Mouse (Mus musculus) urinary bladder, postnatal 10 days (tissue): Measurements from ENCODE around the gene Prox1.

Experiments used
- DNase-seq: peaks from one replicate; pipeline ENCODE4 v3.0.0; 2022; ENCODE audit warnings: low spot score

Gene Prox1

DNA sequence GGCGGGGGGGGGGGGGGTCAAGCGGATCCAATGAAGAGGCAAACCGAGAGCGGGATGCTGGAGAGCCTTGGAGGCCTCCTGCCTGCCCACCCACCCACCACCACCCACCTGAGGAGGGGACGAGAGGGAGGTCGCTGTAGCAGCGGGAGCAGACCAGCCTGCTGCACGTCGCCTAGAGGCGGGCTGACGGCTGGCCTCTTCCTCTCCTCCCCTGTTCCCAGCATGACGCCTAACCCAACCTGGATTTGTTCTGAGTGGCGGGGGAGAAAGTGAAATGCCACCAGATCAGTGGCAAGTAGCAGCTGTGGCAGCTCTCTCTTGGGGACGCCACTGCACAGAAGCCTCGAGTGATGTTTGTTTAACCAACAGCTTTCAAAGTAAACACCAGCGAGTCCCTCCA is 3.1 kb upstream of the Prox1 start:
- DNase-seq, result no peak

GRCm38 (mm10) chr1:190172979-190173461 is 2.5 kb upstream of the Prox1 start:
- no peak for DNase-seq

GRCm38 (mm10) chr1:190172311-190172978 is 1.9 kb upstream of the Prox1 start:
- no peak for DNase-seq

- no peak for DNase-seq
Measured at GRCm38 (mm10) chr1:190171750-190172149, 1.2 kb upstream of the Prox1 start.

- DNase-seq, result no peak
Measured at GRCm38 (mm10) chr1:190171341-190171740, 827 bp upstream of the Prox1 start.

DNA sequence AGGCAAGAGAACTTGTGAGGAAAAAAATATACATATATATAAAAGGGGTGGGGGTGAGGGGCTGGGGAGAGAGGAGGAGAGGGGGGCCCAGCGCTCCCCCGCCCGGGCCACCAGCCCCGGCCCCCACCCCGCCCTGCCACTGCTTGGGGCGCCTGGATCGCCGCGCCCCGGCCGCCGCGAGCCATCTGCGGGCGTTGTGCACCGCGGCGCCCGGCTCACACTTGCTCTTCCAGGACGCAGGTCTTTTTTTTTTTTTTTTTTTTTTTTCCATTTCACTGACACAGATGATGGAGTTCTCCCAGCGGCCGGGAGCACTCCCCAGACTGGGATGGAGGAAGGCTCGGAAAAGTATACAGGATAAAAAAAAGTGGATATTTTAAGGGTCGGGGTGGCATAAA is 304 bp upstream of the Prox1 start:
- DNase-seq, result no peak

DNA sequence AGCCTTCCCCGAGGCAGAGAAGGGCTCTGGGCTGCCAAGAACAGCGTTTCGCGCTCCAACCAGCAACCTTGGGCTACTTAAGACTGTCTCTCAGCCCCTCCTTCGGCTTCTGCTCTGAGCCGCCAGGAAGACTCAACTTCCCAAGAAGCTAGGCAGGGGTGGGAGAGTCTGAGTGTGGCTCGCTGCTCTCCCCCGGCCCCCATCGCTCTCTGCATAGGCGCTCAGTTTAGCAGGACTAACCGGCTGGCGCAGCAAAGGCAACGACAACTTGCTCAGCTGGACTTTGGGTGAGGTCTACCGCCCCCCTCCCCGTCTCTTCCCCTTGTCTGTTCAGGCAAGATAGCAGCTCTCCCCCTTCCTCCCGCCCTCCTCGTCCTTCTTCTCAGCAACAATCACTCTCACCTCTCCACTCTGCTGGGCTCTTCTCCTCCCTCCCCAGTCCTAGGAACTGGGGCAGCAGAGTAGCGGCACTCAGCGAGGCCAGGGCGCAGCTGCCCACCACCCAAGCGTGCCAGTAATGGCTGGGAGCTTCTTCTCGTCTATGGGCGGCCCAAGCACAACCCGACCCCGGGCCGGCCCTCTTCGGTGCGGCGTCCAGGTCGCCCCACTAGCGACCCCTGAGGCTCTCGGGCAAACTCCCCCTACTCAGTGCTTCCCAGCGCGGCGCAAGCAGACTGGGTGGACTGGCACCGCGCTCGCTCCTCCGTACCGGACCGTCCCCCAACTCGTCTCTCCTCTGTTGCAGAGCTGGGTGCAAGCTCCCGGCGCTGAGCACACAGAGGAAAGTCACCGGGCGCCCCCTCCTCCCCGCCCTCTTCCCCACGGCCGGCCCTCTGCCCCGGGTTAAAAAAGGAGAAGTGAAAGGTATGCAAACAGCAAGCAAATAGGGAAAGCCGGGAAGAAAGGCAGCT is 1.5 kb downstream of the Prox1 start:
- no peak for DNase-seq

GRCm38 (mm10) chr1:190168115-190168514 is 2.4 kb downstream of the Prox1 start:
- no peak for DNase-seq

DNA sequence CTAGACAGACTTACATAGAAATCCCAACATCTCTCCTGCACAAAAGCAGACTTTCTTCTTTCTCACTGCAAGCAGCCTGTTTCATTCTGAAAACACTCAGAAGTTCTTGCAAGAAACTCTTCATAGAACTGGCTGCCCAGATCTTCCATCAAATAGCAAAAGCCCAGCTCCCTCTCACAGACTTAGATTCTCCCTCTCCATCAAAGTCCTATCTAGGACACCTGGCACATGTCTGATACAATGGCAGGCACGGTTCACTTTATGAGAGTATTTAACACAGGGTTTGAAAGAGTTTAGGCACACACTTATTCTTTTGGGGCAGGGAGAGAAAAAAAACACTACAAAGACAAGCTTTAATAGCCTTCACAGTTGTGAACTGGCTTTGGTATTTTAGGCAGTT is 2.9 kb downstream of the Prox1 start:
- DNase-seq, result no peak

GRCm38 (mm10) chr1:190165511-190165910 is 5.0 kb downstream of the Prox1 start:
- DNase-seq, result no peak

DNA sequence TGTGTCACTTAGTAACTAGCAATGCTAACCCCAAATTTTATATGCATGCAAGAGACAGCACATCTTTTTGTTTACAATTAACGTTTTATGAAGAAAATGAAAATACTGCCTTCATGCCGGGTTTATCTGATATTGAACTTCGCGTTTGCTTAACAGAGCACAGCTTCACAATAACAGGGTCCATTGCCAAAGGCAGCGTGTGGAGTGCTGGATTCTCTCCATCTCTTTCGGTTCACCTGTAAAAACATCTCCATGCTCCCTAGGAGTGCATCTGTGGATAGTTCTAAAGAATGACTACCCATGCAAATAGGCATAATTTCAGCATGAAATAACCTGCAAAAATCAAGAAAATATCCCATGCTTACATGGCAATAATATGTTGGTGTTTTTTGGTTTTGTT is 7.0 kb downstream of the Prox1 start:
- DNase-seq, result no peak

- DNase-seq, result no peak
Measured at GRCm38 (mm10) chr1:190161708-190162465, 8.6 kb downstream of the Prox1 start.

DNA sequence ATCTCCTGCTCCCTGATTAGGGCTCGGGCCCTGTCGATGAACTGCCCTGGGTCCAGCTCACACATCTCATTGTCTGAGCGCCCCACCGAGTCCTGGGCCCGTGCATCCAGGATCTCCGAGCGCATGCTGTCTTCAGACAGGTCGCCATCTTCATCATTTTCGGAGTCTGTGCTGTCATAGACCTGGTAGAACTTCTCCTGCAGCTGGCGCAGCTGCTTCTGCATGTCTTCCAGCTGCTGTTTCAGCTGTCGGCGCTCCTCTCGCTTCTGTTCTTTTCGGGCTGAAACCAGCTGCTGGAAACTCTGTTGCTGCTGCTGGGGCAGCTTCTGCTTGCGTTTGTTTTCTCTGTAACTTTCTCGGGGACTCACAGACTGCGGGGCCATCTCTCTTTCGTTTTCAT is 9.2 kb downstream of the Prox1 start:
- DNase-seq, result no peak

GRCm38 (mm10) chr1:190159457-190159856 is 11.1 kb downstream of the Prox1 start:
- DNase-seq, result no peak

DNA sequence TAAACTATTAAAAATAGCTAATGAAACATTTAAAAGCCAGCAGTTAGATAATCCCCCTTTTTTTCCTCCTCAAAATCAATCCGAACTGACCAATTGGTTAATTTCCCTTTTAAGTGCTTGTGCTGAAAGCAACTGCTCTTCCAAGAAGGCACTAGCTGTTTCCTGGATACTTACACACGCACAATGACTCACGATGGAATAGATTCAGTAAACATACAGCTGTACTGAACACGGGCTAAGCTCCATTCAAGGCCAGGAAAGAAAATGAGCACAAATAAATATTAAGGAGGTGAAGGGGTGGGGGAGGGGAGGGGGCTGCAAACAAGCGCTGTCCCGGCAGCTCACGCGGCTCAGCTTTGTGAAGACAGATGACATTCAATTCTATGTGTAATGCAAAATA is 14.8 kb downstream of the Prox1 start:
- no peak for DNase-seq

GRCm38 (mm10) chr1:190155021-190155420 is 15.5 kb downstream of the Prox1 start:
- no peak for DNase-seq

DNA sequence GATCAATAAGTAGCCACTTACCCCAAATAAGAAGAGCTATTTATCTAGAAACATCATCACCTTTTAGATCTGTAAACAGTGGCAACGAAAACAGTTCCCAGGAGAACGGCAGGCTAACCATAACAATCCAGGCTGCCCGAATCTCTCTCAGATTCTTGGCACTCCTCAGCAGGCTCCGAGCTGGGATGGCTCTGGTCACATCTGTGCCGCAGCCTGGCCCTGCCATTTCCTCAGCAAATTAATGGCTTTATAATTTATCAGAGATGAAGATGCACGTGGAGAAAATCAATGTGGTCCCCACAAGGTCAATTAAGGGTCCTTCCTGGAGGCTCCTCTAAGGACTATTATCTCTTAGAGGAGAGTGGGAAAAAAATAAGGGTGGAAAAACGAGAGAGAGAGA is 16.2 kb downstream of the Prox1 start:
- DNase-seq, result no peak

- no peak for DNase-seq
Measured at GRCm38 (mm10) chr1:190152603-190153002, 17.9 kb downstream of the Prox1 start.

DNA sequence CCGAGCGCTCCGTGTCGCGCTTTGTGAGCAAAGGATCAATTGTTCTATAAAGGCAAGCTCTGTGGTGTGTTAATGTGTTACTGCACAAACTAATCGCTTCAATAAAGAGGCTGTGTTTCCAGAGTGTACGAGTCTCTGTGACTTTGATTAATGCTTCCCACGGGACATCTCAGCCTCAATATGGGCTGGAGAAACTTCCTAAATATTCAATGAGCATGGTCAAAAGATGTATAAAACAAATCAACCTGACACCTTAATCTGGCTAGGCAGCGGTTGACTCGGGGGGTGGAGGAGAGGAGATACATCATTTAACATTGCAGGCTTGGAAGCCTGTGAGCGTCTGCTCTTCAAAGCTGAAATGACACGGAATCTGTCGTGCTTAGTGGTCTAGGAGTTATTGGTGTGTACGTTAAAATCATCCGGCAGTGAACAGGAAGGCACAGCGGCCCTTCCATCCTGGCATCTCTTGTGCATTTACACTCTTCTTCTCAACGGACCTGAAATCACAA is 21.2 kb downstream of the Prox1 start:
- DNase-seq, result no peak

DNA sequence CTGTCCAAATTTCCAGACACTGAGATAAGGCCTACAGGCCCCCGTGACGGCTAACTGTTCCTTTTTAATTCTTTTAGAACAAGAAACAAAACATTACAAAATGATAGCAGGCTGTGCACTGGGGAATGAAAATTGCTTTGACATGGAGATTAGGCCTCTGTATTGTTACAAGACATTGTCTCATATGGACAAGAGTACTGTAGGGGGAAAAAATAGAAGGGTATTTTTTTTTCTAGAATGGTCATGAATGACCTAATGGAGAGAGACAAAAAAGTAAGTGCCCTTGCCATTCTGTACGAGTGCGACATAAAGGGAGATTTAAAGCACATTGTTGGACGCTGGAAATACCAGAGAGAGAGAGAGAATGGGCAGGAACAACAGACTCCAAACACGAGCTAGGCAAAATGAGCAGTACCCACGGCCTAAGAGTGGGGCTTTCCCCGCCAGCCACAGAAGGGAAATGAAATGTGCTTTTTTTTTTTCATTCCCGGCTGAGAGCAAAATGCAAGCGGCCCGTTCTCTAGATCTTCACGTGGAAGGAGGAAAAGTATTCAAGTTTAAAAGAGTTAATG is 21.8 kb downstream of the Prox1 start:
- no peak for DNase-seq

DNA sequence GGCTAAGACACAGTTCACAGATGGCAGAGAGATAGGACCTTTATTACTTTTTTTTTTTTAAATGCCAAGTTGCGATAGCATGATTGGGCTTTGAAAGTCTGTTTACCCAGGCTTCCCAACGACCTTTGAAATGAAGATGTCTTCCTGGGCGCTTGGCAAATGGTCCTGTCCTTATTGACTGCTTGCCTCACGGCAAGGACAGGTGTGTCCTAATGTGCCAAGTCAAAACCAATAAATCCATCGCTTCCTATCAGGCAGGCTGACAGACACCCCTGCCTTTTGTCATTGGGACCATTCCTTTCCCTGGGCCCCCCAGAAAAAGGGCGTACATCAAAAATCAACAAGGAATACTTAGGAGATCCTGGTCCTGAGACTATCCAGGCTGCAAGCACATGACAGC is 22.7 kb downstream of the Prox1 start:
- DNase-seq, result no peak

DNA sequence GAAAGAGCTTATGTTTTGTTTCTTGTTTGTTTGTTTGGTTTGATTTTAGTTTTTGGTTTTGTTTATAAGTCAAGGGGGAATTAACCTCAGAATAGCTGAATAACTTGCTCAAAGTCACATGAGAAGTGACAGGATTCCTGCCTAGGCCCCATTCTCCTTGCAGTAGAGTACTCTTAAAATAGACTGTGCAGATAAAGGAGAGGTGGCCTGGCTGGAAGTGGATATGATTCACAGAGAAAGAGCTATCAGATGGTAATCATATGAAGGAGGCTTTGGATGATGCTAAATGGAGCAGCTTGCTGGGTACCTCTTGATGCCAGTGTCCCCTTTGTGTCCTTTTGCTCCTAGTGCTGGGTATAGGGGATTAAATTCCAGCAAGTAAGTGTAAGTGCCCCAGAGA is 26.1 kb downstream of the Prox1 start:
- DNase-seq, result no peak
